Mouse (Mus musculus): ENCODE measurements around the gene Slc22a2.
A peak's percentile ranks its signal among the peaks of the same experiment; 100 is the strongest.
"Not testable (repeated sequence)": the region's sequence is repeated elsewhere in the genome, so short reads cannot be mapped to it uniquely, and the experiment has no call there.

Gene Slc22a2

DNA sequence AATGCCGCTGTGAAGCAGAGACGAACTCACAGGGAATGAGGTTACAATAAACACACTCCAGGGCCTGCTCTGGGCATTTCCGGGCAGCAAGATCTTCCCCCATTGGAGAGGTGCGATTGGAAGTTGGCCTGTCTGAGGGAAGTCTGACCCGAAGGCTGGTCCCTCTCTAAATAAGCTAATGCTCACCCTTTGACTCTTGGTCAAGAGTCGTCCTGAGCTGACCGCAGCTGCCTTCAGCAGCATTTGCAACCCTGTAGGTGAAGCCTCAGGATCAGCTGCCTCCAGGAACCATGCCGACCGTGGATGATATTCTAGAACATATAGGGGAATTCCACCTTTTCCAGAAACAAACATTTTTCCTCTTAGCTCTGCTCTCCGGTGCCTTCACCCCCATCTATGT lies at the start of gene Slc22a2:
Gene Slc22a2, plus strand, starts transcription at position 142 of the 400 bp plus-strand sequence.
- peak; percentile 36 for DNase-seq (ENCODE audit: low spot score)

DNA sequence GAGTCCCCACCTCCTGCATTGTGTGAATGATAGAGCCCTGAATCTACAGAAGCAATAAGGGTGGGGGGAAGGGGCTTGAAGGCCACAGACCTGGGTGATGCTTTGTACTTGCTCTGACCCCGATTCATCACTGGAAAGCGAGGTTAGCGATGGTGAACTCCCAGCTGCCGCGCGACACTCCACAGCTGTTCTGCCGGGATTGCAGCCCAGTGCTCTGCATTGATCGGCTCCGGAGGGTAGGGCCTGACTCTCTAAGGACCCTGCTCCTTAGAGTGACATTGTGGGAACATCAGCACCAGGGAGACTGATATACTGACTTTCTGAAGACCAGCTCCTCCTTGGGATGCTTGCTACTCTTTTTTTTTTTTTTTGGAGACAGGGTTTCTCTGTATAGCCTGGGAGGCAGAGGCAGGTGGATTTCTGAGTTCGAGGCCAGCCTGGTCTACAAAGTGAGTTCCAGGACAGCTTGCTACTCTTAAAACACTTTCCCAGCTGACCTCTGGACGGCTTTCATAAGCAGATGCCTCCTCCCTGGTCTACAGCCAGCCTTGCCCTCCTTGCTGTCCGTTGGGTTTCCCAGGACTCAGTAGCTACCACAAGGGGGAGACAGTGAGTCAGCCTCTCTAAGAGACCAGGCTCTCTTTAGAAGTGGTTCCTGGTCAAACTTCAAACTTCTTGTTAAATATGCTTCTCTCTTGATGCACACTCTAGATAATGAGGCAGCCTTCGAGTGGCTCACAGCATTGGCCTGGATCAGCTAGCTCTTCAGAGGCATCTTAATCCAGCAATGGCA lies 49.4 kb upstream of the Slc22a2 start:
- DNase-seq (ENCODE audit: low spot score), result peak; percentile 59

DNA sequence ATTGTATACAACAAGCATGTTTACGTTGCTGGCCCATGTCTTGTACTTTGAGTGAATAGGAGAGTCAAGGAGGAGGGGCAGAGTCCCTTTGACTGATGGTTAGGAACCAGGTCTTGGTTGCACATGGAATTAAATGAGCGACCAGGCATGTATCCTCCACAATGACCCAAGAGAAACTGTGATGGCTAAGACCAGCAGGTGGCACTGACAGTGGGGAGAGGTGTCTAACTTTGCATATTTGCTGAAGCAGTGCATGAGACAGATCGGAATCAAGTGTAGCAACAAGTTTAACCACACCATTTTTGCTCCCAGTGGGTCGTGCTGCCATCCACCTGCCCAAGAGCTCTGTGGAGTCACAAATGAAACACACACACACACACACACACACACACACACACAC lies 21.7 kb upstream of the Slc22a2 start:
- no peak for DNase-seq (ENCODE audit: low spot score)

DNA sequence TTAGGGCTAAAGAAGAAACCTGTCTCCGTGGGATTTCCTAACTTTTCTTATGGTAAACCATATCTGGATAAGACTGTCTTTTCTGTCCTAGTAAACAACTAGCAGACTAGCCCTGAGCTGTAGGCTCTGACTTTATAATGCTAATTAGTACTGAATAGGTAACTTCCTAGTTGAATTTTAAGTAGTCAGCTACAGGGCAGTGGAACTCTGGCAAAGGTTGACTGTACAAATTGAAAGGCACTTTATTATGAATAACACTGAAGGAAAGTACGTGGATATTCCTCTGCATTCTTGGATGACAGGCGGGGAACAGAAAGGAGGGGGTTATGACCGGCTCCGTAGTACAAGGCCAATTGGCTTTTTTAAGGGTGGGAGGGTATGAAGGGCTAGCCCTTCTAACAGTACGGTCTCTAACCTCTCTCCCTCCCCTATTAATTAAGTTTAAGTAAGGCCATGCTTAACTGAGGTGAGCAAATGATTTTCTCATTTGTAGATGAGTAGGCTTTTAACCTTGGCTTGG lies 19.4 kb upstream of the Slc22a2 start:
- not testable (repeated sequence) for DNase-seq (ENCODE audit: low spot score)

DNA sequence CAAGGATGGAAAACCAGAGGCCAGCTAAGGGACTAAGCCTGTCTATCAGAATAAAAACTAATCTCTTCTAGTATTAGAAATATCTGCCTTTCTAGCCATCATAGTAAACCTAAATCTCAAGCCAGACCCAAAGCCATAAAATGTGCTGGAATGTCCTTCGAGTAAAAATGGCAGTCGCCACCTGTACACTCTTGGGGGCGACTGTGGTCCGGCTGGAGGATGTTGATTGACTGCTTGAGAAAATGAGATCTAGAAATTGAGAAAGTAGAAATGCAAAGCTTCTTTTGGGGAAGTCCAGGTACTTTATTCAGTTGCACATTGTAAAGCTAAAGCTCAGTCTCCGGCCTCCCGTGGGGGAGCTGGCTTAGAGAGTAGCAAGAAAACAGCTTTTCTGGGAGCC lies 18.5 kb upstream of the Slc22a2 start:
- DNase-seq (ENCODE audit: low spot score), result no peak

DNA sequence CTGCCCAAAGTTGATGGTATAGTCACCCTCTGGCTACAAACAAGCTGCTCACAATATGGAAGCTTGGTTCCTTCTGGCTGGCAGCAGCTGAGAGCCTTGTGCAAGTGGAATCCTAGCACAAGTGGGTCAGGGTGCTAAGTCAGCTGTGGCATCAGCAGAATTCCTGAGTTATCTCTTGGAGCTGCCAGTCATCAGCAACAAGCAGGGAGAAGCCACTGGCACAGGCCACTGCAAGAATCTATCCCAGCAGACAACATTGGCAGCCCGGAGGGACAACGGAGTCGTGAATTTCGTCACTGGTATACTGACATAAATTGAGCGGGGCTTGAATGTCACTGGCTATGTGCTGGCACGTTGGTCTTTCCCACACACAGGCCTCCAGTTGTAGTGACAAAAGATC lies 12.6 kb upstream of the Slc22a2 start:
- no peak for DNase-seq (ENCODE audit: low spot score)

DNA sequence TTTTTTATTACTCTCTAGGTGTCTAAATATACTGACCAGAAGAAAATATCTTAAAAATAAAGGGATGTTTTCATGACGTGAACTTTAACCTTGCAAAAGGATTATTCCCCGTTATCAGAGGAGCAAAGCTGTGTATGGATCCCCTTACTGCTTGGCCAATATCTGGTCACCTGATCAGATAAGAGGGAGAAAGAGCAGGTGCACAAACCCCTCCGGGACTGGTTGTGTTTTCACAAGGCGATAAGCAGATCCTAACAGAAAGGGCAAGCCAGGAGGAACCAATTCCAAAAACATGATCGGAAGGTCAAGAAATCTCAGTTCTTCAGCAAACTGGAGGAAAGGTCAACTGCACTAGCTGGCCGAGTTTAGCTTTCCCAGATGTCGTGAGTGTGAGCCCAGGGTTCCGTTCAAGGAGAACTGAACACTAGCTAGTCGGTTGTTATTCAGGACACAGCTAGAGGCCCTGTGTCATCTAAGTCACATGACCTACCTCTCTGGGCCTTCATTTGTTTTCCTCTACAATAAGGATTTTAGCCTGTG lies 11.9 kb upstream of the Slc22a2 start:
- DNase-seq (ENCODE audit: low spot score), result peak; percentile 24

DNA sequence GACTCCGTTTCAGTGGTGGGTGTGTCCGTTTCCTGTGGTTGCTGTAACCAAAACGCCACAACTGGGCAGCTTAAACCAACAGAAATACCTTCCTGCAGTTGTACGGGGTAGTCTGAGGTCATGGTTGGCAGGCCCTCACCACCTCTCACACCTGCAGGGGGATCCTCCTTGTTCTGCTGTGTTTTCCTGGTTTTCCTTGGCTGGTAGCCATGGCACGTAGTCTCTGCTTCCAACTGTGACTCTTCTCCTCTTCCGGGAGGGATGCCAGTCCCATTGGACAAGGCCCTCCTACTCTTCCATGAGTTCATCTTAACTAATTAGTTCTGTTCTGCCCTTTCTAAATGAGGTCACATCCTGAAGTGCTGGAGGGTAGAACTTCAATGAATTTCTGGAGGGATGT lies 8.5 kb upstream of the Slc22a2 start:
- DNase-seq (ENCODE audit: low spot score), result no peak

DNA sequence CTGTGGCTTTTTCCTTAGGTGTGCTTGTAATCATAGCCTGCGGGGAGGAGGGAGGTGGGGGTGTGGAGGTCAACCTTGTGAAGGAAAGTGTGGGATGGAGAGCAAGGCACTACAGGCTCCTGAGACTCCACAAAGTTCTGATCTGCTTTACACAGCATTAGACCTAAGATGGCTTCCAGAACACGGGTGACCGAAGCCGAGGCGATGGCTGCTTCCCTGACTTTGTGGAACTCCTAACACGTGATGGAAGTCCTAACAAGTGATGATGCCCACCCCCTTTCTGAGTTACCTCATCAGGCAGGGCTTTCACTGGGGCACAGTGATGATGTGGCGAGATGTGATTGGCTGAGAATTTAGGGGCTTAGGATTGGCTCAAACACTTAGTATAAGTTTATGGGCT lies 6.8 kb upstream of the Slc22a2 start:
- DNase-seq (ENCODE audit: low spot score), result no peak

DNA sequence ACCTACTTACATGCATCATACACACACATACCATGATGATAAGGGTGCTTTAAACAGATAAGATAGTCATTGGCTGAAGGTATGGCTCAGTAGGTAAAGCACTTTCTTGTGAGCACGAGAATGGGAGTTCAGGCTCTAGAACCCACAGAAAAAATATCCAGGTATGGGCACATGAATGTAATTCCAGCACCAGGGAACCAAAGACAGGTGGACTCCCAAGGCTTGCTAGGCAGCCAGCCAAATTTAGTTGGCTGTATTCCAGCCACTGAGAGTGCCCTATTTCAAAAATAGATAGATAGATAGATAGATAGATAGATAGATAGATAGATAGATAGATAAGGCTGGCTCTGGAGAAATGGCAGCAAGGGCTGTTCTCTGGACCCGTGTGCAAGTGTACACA lies 1.4 kb downstream of the Slc22a2 start:
- no peak for DNase-seq (ENCODE audit: low spot score)

DNA sequence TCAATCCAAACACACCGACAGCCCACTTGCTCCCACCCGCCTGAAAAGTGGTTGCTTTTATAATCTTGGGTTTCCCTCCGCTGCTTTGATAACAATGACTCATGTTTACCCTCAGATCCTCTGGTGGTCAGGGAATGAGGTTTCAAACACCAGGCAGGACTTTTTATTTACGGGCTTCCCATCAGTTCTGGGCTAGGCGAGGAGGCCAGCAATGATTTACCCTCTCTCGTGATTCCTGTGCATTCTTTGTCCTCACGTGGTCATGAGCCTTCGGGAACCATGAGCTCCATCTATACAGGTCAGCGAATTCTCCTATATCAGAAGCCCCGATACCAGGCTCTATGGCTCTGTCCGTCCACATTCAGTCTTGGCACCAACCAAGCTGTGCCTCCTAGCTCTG lies 3.0 kb downstream of the Slc22a2 start:
- DNase-seq (ENCODE audit: low spot score), result peak; percentile 61

DNA sequence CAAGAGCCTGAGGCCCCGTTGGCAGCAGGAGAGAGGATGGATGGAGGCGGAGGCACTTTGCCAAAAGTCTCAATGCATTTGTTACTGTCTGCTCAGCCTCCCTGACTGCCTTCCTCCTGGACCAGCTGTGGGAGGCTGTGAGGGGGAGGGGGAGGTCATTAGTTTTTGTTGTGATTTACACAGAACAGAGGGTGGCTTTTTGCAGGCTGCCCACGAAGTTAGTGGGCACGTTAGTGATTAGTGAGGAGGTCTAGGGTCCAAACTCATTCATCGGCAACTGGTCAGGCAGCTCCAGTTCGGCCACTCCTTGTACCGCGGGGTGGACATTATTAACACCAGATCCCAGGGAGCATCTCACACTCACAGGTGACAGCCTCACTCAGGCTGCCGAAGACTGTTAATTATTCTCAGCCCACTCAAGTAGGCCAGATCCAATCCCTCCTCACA lies 4.9 kb downstream of the Slc22a2 start:
- no peak for DNase-seq (ENCODE audit: low spot score)

DNA sequence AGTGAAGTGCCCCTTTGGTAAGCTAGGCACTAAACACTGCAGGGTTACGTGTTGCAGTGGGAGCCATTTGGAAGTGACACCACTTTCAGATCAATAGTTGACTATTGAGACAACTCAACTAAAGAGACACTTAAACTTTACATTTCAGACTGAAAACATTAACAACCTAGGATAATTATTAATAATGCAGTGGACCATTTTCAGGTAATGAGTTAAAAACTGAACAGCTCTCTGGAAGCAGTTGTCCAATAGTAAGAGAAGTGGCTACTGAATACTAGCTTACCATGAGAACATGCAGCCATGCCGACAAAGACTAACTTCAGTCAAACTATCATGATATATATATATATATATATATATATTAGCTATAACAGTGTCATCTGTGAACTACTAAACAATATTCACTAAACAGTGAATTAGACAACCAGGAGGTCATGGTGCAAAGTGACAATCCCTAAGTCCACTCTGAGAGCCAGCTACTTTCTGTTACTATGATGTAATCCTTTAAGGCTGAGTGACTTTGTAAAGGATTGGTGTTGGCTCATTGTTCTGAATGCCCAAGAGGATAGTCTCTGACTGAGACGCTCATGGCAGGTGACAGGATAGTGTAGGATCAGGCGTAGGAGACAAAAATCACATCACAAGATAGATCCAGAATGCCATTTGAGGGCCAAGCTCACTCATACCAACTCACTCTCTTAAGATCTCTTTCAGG lies 7.1 kb downstream of the Slc22a2 start:
- DNase-seq (ENCODE audit: low spot score), result no peak

DNA sequence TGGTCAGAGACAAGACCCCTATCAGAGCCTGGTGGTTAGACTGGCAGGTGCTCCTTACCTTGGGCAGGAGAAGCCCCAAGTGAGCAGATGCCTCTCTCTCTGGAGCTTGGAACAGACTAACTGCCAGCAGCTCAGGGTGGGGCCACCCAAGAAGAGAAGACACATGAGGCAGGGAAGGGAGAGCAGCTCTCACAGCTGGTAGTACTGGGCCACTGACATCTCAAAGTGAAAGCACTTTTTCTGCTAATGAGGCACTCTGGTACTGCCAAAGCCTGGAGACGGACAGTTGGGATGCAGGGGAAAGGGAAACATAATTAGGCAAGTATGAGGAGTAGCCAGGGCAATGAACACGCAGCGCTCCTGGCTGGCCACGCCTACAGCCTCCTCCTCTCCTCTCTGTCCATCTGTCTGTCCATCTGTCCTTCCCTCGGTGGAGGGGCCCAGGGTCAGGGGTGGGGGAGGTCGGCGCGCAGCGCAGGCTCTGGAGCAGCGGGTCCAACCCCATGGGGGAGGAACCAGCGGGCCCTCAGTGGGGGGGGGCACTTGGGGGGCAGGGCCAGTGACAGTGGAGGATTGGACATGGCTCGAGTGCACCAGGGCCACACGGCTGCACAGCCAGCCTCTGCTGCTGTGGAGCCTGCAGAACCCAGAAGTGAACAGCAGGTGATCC lies 12.0 kb downstream of the Slc22a2 start:
- no peak for DNase-seq (ENCODE audit: low spot score)

DNA sequence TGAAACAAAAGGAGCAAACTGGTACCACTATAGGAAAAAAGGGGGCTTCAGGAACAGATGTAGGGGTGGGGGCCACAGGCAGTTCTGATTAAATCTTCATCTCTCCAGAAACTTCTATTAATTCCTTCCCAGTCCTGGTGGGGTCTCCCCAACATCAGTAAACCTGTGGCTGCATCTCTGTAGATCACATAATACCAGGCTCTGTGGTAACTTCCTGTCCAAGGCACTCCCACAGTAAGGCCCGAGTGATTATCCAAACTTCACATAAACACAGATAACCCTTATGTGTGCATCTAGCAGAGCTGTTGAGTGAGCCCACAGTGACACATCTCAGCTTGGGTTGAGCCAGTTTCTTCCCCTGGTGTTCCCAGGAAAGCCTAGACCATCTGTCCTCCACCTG lies 22.7 kb downstream of the Slc22a2 start:
- DNase-seq (ENCODE audit: low spot score), result peak; percentile 14

DNA sequence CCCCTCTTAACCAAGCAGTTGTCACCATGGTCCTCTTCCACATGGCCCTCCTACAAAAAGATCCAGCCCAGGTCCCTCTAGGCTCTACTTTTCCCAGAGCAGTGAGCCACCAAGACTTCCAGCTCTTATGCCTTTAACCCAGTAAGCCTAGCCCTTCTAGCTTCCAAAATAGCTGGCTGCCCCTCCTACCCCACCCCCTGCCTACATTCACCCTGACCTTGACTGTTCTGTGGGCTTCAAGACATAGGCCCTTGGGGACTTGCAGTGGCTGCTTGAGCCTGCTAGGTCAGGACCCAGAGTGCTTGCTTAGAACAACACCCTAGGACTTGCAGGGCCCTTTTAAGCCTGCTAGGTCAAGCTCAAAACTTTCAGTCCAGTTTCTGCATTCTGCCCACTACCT lies 23.3 kb downstream of the Slc22a2 start:
- no peak for DNase-seq (ENCODE audit: low spot score)

DNA sequence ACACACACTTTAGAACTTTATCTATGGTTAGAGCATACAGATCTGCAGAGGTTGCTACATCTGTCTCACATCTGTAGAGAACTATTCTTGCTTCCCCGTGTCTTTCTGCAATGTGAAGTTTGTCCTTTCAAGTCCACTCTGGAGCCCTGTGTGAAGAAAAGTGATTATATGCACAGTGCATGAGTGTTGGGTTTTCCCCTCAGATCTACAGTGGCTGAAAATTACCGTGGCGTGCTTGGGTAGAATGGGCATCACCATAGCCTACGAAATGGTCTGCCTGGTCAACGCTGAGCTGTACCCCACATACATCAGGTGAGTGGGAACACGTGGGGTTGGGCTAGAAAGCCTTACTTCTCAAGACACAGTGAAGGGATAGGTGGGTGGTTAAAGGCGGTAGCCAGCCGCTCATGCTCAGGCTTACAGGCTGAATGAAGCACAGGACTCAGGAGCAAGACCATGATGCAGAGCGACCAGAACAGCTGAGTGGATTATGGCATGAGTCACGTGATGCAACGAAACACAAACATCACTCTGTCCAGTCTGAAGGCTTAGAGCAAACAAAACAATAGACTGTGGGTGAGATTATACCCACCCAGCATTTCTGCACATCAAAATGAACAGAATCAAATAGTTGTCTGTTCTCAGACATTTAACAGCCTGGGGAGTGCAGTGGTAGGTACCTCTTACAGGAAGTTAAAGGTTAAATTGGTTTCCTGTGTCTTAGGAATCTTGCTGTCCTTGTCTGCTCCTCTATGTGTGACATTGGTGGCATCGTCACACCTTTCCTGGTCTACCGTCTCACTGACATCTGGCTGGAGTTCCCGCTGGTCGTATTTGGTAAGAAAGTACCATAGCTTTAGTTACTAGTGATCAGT lies 30.8 kb downstream of the Slc22a2 start:
- DNase-seq (ENCODE audit: low spot score), result no peak

DNA sequence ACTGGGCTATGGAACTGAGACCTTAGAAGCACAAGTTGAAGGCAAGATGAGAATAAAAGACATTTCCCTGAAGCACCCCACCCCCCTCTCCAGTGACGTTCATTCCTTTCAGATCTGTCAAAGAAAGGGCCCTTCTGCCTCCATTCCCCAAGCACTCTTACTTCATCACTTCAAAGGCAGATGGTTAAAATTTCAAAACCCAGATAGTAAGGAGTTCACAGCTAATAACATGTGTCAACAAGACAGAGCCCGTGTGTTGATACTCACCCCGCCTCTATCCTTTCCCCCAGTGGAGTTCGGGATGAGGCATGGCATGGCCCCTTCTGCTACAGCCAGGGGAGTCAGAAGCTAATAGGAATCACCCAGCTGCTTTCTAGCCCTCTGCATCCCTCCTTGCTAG lies 31.5 kb downstream of the Slc22a2 start:
- no peak for DNase-seq (ENCODE audit: low spot score)

DNA sequence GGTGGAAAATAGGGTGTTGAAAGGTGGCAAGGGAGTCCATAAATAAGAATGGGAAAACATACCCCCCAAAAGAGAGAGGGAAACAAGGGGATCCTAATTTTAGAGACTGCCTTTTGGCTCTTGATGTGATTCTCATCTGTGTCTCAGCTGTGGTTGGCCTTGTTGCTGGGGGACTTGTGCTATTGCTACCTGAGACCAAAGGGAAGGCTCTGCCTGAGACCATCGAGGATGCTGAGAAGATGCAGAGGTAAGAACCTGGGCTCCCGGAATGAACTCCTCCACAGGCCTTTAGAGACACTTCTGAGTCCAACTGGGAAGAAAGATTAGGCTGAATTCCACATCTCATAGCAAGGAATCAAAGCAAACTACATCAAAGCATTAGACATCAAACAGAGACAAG lies 35.7 kb downstream of the Slc22a2 start:
- DNase-seq (ENCODE audit: low spot score), result no peak

DNA sequence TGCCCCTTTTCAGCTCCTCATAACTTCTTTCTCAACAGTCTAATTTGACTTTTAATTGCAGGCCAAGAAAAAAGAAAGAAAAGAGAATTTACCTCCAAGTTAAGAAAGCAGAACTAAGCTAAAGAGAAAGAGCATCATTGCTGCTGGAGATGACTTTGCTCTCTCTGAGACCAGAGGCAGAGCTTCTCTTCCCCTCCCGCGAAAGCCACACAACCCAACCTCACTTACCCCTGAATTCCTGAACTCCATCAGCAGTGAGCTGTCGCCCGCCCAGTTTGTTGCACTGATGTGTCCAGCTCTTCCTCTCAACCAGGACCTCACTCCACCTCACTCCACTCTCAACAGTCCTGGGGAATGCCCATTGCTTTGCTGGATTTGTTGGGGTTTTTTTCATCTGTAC lies 44.1 kb downstream of the Slc22a2 start:
- DNase-seq (ENCODE audit: low spot score), result no peak

DNA sequence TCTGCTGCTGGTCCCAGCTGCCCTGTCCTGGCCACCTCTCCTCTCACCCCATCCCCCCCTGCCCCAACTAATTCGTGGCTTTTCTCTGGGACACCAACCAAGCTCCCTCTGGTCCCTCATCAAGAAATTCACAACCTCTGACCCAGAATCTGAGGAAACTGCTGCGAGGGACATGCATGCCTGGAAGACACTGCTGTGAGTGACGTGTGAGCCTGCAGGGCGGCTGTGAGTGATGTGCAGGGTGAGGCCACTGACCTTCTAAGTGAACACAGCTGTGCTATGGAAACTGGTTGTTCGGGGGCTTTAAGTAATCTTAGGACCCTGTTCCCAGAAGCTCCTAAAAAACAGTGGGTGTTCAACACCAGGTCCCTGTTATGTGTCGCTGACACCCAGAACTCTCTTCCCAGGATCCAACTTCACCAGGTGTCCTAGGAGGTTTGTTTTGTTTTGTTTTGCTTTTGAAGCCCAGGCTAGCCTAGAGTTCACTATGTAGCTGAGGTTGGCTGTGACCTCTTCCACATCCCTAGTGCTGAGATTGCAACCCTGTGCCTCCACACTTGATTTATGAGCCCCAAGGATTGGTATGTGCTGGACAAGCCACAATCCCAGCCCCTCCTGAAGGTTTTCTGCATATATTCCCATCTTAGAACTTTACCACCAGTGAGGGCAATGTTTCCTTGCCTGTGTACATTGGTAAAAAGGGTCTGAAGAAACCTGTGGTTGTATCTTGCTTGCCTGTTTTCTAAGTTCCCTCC lies 47.2 kb downstream of the Slc22a2 start:
- DNase-seq (ENCODE audit: low spot score), result peak; percentile 38

All from yolk sac, embryonic 10.5 days (tissue).